Mouse (Mus musculus) neural tube, postnatal 0 days (tissue): ENCODE results near the gene Dzank1. TPM values are rescaled to one million over a fixed set of nuclear protein-coding genes. Genes with fewer than 3 reads are reported as not detected.

Experiments
- polyA plus RNA-seq: library from polyadenylated mRNA; unstranded; fragments of >200 nt; fragmentation: Nextera tagmentation; extraction: Ambion mirVana; gene quantifications from 2 replicates; pipeline ENCODE4 v1.2.1, GENCODE M21; 2015

Dzank1 gene
- 24.1 and 28.5 TPM in 2 replicates for polyA plus RNA-seq

DNA sequence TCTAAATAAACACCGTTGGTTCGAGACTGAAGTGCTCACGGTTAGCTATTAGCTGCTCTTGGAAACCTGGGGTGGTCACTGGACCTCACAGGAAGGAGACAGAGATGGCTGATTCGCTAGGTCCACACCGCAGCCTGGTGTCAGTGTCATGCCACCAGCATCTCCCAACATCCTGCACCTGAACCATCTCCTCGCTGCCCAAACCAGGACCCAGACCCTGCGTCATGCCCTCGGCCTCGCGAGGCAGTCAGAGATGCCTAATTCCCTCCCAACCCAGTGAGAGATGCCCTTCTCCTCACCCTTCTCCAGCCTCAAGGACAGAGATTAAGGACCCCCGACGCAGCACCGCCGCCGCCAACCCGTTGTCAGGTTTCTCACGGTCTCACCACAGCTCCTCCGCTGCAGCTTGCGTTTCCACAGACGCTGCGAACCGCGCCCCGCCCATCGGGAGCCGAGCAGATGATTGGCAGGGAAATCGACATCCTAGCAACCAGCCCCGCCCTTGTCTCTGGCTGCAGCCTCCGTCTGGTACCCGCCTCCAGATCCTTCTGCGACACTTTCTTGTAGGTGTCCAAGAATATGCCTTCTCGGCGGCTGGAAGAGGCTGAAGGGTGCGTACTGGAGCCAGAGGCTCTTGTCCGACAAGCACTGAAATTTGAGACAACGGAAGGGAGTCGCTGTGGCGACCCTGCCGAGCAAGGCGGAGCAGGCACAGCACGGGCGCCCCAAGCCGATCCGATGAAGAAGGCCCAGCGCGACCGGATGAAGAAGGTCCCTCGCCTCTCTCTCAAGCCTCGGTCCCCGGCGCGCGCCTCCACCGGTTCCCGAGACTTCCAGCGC lies at the start of gene Dzank1, which contains the start of gene Polr3f:
Gene Dzank1 (minus strand): TSS at position 434 of the 840 bp plus-strand sequence.
Gene Polr3f (plus strand): TSS at position 738 of the 840 bp plus-strand sequence.

GRCm38 (mm10) chr2:144555820-144556552 lies 28.8 kb upstream of the Dzank1 start, which contains the start of gene Sec23b:
Sec23b (plus strand) TSS chr2:144556229.

DNA sequence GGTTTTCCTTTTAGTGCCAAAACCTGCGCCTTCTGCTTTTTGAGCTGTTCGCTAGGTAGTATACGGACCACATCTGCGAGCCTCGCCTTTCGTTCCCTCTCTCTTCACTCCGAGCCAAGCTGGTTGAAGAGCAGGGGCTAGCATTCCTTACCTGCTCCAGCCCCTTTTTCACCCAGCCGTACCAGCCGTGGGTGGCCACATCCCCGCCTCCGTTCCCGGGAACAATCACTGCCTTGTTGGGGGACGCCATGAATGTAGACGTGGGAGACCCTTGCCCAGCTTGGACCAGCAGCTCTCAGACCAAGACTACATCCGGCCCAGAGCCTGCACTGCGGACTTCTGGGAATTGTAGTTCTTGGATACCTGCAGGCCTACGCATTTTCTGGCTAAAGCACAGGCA lies 23.3 kb upstream of the Dzank1 start, which contains the start of gene Rbbp9:
Gene Rbbp9 (minus strand): TSS at position 341 of the 400 bp plus-strand sequence.

Other genes starting within 250 kb of the Dzank1 start
- 0.19 TPM in 1 of 2 replicates, not detected in the other for gene Ovol2, start 195.3 kb downstream of the Dzank1 start, polyA plus RNA-seq
- gene Kat14, start 158.4 kb downstream of the Dzank1 start, polyA plus RNA-seq = 17.2 and 18.5 TPM in 2 replicates
- gene Pet117, start 158.4 kb downstream of the Dzank1 start, polyA plus RNA-seq = 0.98 and 2.3 TPM in 2 replicates
- gene Polr3f, start 304 bp upstream of the Dzank1 start, polyA plus RNA-seq = 18.0 and 18.7 TPM in 2 replicates
- gene Rbbp9, start 23.5 kb upstream of the Dzank1 start, polyA plus RNA-seq = 41.8 and 43.0 TPM in 2 replicates
- gene Sec23b, start 28.8 kb upstream of the Dzank1 start, polyA plus RNA-seq = 51.4 and 58.7 TPM in 2 replicates
- 97.8 and 114 TPM in 2 replicates for gene Smim26, start 66.6 kb upstream of the Dzank1 start, polyA plus RNA-seq
- gene Dtd1, start 72.5 kb upstream of the Dzank1 start, polyA plus RNA-seq = 178 and 183 TPM in 2 replicates